Mouse (Mus musculus) embryo, embryonic 11.5 days (tissue): ENCODE measurements around the gene Sema6d.

Experiments
- DNase-seq: peaks from one replicate; pipeline ENCODE4 v3.0.0-alpha.2; 2012; ENCODE audit warnings: low read depth, low spot score

The Sema6d gene

GRCm38 (mm10) chr2:124612727-124613510 is 523.1 kb downstream of the Sema6d start:
- no peak for DNase-seq

- DNase-seq: no peak
These were observed 524.0 kb downstream of the Sema6d start for GRCm38 (mm10) chr2:124613671-124614210.

- DNase-seq: no peak
These were observed 527.0 kb downstream of the Sema6d start for GRCm38 (mm10) chr2:124616746-124617145.

DNA sequence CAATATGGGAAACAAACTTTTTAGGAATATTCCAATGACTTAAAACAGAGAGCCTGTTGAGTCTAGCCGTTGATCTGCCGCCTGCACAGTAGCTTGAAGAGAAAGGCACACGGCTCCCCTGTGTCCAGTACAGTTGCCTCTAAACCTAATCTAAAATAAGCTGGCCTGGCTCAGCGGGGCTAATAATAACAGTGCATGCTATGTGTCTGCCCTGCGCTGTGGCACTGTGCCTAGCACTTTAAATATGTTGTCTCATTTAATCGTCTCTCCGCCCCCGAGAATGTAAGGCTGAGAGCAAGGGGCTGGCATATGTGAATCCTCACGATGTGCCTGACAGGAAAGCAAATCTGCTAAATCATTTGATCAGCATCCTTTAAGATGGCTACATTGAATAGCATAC is 527.7 kb downstream of the Sema6d start:
- DNase-seq: no peak

- no peak for DNase-seq
These were observed 528.3 kb downstream of the Sema6d start for GRCm38 (mm10) chr2:124618091-124618490.

DNA sequence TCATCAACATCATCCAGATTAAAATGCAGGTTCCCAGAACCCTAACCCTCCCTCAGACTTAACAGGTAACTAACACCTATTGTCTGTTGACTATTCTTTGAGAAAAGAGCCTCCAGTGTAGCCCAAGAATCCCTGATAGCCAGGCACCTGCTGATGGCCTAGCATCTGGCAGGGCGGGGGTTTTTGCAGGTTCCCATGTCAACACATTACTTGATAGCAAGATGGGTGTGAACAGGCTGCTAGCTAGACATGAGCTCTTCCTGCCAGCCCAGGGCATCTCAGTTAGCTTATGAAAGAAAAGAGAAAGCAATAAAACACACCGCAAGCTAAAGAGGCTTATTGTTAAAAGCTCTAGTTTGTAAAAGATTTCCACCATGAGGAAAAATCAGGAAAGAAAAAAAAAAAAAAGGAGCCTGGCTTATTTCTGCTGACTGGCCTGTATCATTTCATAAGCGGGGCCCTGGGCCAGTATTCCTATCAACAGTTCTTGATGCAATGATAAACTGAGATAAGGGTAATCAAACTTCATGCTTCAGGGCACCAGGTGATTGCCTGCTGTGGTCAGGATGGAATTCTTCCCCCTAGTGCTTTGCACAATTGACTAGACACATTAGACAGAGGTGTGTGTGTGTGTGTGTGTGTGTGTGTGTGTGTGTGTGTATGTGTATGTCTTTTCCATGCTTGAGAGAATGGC is 528.9 kb downstream of the Sema6d start:
- DNase-seq: no peak

GRCm38 (mm10) chr2:124620470-124620869 is 530.7 kb downstream of the Sema6d start:
- DNase-seq: no peak

DNA sequence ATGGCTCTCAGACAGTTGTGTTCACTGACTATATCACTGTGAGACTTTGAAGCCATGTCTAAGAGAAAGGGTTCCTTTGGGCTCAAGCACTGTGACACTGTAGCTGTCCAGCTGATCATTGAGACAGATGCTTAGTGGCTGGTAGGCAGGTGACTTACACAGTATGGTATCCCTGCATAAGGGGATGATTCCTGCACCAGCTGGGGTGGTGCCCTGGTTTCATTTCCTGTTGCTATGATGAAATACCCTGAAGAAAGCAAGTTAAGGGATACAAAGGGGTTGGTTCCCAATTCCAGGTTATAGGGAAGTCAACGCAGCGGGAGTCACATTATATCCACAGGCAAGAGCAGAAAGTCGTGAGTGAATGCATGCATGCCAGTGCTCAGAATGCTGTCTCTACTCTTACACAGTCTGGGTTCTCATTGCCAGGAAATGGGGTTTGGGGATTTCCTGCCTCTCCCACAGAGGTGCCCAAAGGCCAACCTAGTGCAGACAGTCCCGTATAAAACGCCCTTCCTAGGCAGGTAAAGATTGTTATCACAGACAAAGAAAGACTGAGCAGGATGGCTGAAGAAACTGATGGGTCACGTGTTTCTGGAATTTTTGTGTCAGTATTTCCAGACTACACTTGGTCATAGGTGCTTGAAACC is 532.3 kb downstream of the Sema6d start:
- no peak for DNase-seq

DNA sequence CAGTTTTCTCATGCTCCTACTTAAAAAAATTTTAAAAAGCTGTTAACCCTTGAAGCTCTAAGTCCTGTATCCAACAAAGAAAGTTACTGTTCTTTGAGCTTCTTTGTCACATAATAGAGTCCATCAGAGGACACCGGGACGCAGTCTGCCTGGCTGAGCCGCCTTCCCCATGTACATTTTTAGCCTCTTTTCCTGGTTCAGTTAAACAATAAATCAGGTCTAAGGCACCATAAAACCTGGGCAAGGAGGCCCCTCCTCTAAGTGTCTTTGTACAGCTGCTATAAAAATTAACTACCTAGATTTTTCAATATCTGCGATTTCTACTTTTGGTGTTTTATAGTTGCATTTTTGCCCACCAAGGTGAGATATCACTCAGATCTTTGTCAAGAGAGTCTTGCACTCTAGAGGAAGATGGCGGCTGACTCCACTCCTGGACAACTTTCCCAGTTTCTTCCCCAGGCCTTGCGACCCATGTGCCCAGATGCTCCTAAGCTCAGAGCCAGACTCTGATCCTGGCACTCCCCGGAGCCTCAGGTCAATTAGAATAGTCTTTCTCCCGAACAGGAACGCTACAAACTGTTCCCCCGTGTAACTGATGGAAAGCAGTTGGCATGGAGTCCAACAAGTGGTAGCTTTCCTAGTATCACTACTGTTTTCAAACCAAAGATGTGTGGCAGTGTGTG is 534.6 kb downstream of the Sema6d start:
- DNase-seq: no peak

GRCm38 (mm10) chr2:124626425-124626824 is 536.7 kb downstream of the Sema6d start:
- DNase-seq: no peak

GRCm38 (mm10) chr2:124627664-124628063 is 537.9 kb downstream of the Sema6d start:
- no peak for DNase-seq

- no peak for DNase-seq
These were observed 538.9 kb downstream of the Sema6d start for GRCm38 (mm10) chr2:124628701-124629100.

DNA sequence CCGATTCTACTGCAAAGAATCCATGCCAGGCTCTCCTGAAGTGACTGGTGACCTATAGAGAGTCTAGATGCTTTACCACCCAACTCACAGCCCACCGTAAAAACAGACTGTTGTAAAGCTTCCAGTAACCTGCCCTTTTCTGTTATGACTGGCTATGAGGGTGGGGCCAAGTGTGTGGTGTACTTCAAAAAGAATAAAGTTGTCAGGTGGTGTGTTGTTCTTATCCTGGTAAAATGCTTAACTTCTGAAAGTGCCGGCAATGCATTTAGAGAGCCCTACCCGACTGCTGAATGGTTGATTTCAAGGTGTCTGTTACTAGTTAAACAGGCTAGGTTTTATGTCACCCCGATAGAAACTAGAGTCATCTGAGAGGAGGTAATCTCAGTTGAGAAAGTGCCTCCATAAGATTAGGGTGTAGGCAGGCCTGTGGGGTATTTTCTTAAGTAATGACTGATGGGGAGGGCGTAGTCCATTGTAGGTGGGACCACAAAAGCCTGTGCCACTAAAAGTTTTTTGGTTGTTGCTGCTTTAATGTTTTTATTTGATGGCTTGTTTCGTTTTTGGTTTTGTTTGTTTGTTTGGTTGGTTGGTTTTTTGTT is 544.7 kb downstream of the Sema6d start:
- DNase-seq: no peak

GRCm38 (mm10) chr2:124635271-124635865 is 545.6 kb downstream of the Sema6d start:
- DNase-seq: no peak

DNA sequence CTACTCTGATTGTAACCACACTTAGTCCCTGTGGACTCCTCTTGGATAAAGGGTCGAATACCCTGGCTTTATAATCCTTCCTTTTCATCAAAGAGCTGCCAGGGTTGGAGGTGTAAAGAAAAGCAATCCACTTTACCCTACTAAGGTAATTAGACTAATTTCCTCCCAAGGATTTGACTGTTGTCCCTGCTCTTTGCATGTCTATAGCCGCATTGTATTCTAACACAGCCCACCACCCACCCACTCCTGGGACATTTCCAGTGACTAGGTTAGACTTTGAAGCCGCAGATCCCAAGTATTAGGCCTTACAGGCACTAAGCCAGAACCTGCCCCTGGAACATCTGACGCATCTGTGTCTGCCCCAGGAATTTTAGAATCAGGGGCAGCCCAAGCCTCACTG is 547.3 kb downstream of the Sema6d start:
- no peak for DNase-seq

GRCm38 (mm10) chr2:124639221-124639963 is 549.6 kb downstream of the Sema6d start:
- no peak for DNase-seq

DNA sequence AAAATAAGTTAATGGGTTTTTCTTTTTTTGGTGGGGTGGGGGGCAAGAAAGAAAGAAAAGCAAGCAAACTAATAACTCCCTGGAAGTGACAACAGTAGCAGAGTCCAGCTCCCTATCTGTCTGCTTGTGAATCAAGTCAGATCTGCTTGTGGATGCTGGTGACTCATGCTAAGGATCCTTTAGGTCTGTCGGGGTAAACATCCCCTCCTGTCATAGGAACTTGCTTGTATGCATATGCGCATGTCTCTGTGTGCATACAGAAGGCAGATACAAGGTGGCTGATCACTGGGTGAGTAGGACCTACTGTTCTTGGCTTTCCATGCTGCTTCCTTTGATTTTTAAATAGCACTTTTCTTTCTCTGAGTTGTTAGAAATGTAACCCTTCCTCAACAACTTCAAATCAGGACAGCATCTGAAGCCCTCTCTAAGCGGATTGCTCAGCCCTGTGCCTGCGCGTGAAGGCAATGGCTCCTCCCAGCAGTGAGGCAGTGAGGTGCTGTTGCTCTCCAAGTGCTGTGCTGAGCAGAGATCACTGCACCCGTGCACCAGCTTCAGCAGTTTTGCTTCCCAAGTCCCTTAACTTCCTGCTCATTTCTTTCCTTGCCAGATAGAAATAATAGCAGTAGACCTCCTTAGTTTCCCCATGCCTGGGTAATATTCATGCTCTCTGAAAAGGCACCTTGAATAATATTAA is 550.9 kb downstream of the Sema6d start:
- no peak for DNase-seq

DNA sequence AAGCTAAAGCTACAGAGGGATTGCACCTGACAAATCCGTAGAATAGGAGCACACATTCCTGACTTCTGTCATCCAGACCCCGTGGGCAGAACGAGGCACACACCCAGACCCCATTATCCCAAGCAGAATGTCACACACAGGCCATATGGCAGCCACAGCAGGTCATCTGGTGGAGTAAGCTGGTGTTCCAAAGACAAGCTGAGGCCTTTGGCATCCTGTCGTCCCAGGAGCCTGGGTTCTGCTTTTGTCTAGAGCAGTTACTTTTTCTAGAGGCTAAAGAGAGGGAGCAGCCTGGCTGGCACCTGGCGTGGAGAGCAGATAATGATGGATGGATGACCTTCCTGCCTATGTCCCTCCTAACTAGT is 551.4 kb downstream of the Sema6d start:
- no peak for DNase-seq

DNA sequence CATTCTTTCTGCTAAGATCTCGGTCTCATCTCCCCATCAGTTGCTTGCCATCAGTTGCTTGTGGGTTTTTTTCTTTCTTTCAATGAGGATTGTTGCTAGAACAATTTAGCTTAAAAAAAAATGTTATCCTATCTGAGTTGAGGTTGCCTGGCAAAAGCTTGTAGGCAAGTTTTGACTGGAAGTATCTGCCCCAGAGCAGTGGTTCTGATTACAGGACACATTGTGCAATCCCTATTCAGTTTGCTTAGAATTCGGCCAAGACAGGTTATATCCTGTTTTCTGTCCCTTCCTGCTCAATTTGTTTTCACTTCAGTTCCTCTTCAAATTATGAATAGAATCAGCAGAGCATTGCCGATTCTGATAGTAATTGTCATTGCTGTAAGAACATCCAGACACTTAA is 552.4 kb downstream of the Sema6d start:
- DNase-seq: no peak

GRCm38 (mm10) chr2:124650609-124651008 is 560.8 kb downstream of the Sema6d start:
- no peak for DNase-seq
